Mouse (Mus musculus): ENCODE measurements around the gene Crb2. TPM values are rescaled to one million over a fixed set of nuclear protein-coding genes. Genes with fewer than 3 reads are reported as not detected.

The Crb2 gene
- polyA plus RNA-seq, 1 experiment = 2.7 TPM

GRCm38 (mm10) chr2:37777958-37778720 lies 2.1 kb downstream of the Crb2 start:
- Histone ChIP-seq H3K4me1 (ENCODE audit: control insufficient read depth, insufficient read depth, low read length) (no peaks in the 10 kb centered on the region), H3K4me3 (ENCODE audit: insufficient read depth, low read depth, low read length) (no peak overlapping the region)

GRCm38 (mm10) chr2:37780270-37780929 lies 4.4 kb downstream of the Crb2 start:
- H3K36me3 ChIP-seq (ENCODE audit: control insufficient read depth, insufficient read depth, low read length) = no peaks in the 10 kb centered on the region
- TF ChIP-seq POLR2A (IDR thresholded peaks at IDR 0.05; ENCODE audit: low read depth, low read length) (no peak), CTCF (conservative IDR thresholded peaks at IDR 0.05; ENCODE audit: insufficient read depth, insufficient read length, low read depth, low read length) (no peak)
- H3K27ac ChIP-seq (ENCODE audit: insufficient read depth, low read depth, low read length) = no peak overlapping the region
- no peak overlapping the region for H3K4me3 ChIP-seq (ENCODE audit: insufficient read depth, low read depth, low read length)
- WGBS = 12% methylated on average over 14 of the region's 14 CpGs
- H3K27me3 ChIP-seq (replicated peaks; ENCODE audit: control insufficient read depth, insufficient read depth, low read length) = no peaks in the 10 kb centered on the region
- DNase-seq = peak; percentile 74
- no peaks in the 10 kb centered on the region for H3K4me1 ChIP-seq (ENCODE audit: control insufficient read depth, insufficient read depth, low read length)

More at GRCm38 (mm10) chr2:37777958-37778720, 2.1 kb downstream of the Crb2 start:
- WGBS = 74% methylated on average over 10 of the region's 10 CpGs
- no peak for DNase-seq
- Histone ChIP-seq H3K27ac (ENCODE audit: insufficient read depth, low read depth, low read length) (no peak overlapping the region), H3K27me3 (replicated peaks; ENCODE audit: control insufficient read depth, insufficient read depth, low read length) (no peaks in the 10 kb centered on the region), H3K36me3 (ENCODE audit: control insufficient read depth, insufficient read depth, low read length) (no peaks in the 10 kb centered on the region)
- TF ChIP-seq CTCF (conservative IDR thresholded peaks at IDR 0.05; ENCODE audit: insufficient read depth, insufficient read length, low read depth, low read length) (no peak), POLR2A (IDR thresholded peaks at IDR 0.05; ENCODE audit: low read depth, low read length) (no peak)

- no peak for TF ChIP-seq CTCF (conservative IDR thresholded peaks at IDR 0.05; ENCODE audit: insufficient read depth, insufficient read length, low read depth, low read length)
- TF ChIP-seq POLR2A (IDR thresholded peaks at IDR 0.05; ENCODE audit: low read depth, low read length) = no peak
- H3K36me3 ChIP-seq (ENCODE audit: control insufficient read depth, insufficient read depth, low read length) = no peaks in the 10 kb centered on the region
- no peak overlapping the region for H3K27ac ChIP-seq (ENCODE audit: insufficient read depth, low read depth, low read length)
- no peak for DNase-seq
- H3K27me3 ChIP-seq (replicated peaks; ENCODE audit: control insufficient read depth, insufficient read depth, low read length) = no peaks in the 10 kb centered on the region
- H3K4me3 ChIP-seq (ENCODE audit: insufficient read depth, low read depth, low read length) = no peak overlapping the region
- no peaks in the 10 kb centered on the region for H3K4me1 ChIP-seq (ENCODE audit: control insufficient read depth, insufficient read depth, low read length)
- 89% methylated on average over 3 of the region's 3 CpGs for WGBS
These were observed 5.4 kb downstream of the Crb2 start for GRCm38 (mm10) chr2:37781421-37781820.

GRCm38 (mm10) chr2:37782002-37782401 lies 6.0 kb downstream of the Crb2 start:
- Histone ChIP-seq H3K4me1 (ENCODE audit: control insufficient read depth, insufficient read depth, low read length) (no peaks in the 10 kb centered on the region), H3K27me3 (replicated peaks; ENCODE audit: control insufficient read depth, insufficient read depth, low read length) (no peaks in the 10 kb centered on the region), H3K27ac (ENCODE audit: insufficient read depth, low read depth, low read length) (no peak overlapping the region), H3K4me3 (ENCODE audit: insufficient read depth, low read depth, low read length) (no peak overlapping the region), H3K36me3 (ENCODE audit: control insufficient read depth, insufficient read depth, low read length) (no peaks in the 10 kb centered on the region)
- TF ChIP-seq POLR2A (IDR thresholded peaks at IDR 0.05; ENCODE audit: low read depth, low read length) (no peak), CTCF (conservative IDR thresholded peaks at IDR 0.05; ENCODE audit: insufficient read depth, insufficient read length, low read depth, low read length) (no peak)
- 80% methylated on average over 7 of the region's 7 CpGs for WGBS
- no peak for DNase-seq

- 66% methylated on average over 5 of the region's 5 CpGs for WGBS
- Histone ChIP-seq H3K4me3 (ENCODE audit: insufficient read depth, low read depth, low read length) (no peak overlapping the region), H3K4me1 (ENCODE audit: control insufficient read depth, insufficient read depth, low read length) (peaks cover 10% of the 10 kb centered on the region), H3K36me3 (ENCODE audit: control insufficient read depth, insufficient read depth, low read length) (no peaks in the 10 kb centered on the region), H3K27me3 (replicated peaks; ENCODE audit: control insufficient read depth, insufficient read depth, low read length) (no peaks in the 10 kb centered on the region), H3K27ac (ENCODE audit: insufficient read depth, low read depth, low read length) (no peak overlapping the region)
- TF ChIP-seq POLR2A (IDR thresholded peaks at IDR 0.05; ENCODE audit: low read depth, low read length) (no peak), CTCF (conservative IDR thresholded peaks at IDR 0.05; ENCODE audit: insufficient read depth, insufficient read length, low read depth, low read length) (no peak)
- DNase-seq = no peak
These were observed 8.4 kb downstream of the Crb2 start for GRCm38 (mm10) chr2:37784473-37784872.

GRCm38 (mm10) chr2:37786461-37786860 lies 10.4 kb downstream of the Crb2 start:
- WGBS = 37% methylated on average over 48 of the region's 52 CpGs
- Histone ChIP-seq H3K27me3 (replicated peaks; ENCODE audit: control insufficient read depth, insufficient read depth, low read length) (no peaks in the 10 kb centered on the region), H3K4me3 (ENCODE audit: insufficient read depth, low read depth, low read length) (no peak overlapping the region), H3K27ac (ENCODE audit: insufficient read depth, low read depth, low read length) (no peak overlapping the region), H3K36me3 (ENCODE audit: control insufficient read depth, insufficient read depth, low read length) (no peaks in the 10 kb centered on the region), H3K4me1 (ENCODE audit: control insufficient read depth, insufficient read depth, low read length) (peaks cover 10% of the 10 kb centered on the region)
- TF ChIP-seq CTCF (conservative IDR thresholded peaks at IDR 0.05; ENCODE audit: insufficient read depth, insufficient read length, low read depth, low read length) = no peak
- no peak for TF ChIP-seq POLR2A (IDR thresholded peaks at IDR 0.05; ENCODE audit: low read depth, low read length)
- DNase-seq = peak; percentile 12

Measured in kidney, adult 2 months (tissue).